Mouse (Mus musculus) limb, embryonic 14.5 days (tissue): ENCODE measurements around the gene Casc4. TPM values are rescaled to one million over a fixed set of nuclear protein-coding genes. Genes with fewer than 3 reads are reported as not detected.

Experiments used
- ATAC-seq: fragments of 200-750 bp; cut with Nextera tagmentation; 2 replicates; pipeline ENCODE4 v1.8.0; 2017; ENCODE audit warnings: low read depth, moderate number of reproducible peaks, moderate TSS enrichment; ENCODE audit not compliant: low FRiP score
- DNase-seq: peaks from one replicate; pipeline ENCODE4 v3.0.0-alpha.2; 2015; ENCODE audit warnings: low spot score
- H3K27ac ChIP-seq: fragments of 300-500 bp; sonication (generic); replicated peaks from 2 replicates; pipeline ENCODE4 v1.5.1; 2014; ENCODE audit warnings: low read depth, mild to moderate bottlenecking, low read length, moderate library complexity, mixed read lengths
- H3K27me3 ChIP-seq: fragments of 300-500 bp; sonication (generic); 2 replicates; pipeline ENCODE4 v1.6.1; 2014; ENCODE audit warnings: low read length, mixed read lengths; ENCODE audit not compliant: control insufficient read depth, insufficient read depth
- H3K36me3 ChIP-seq: fragments of 300-500 bp; sonication (generic); 2 replicates; pipeline ENCODE4 v1.6.1; 2014; ENCODE audit warnings: mild to moderate bottlenecking, low read length, moderate library complexity, mixed read lengths; ENCODE audit not compliant: control insufficient read depth, insufficient read depth
- H3K4me1 ChIP-seq: fragments of 300-500 bp; sonication (generic); 2 replicates; pipeline ENCODE4 v1.6.1; 2014; ENCODE audit warnings: antibody characterized with exemption, low read length, mixed read lengths; ENCODE audit not compliant: control insufficient read depth, insufficient read depth
- H3K4me2 ChIP-seq: fragments of 300-500 bp; sonication (generic); replicated peaks from 2 replicates; pipeline ENCODE4 v1.6.1; 2014; ENCODE audit warnings: low read depth, mild to moderate bottlenecking, low read length, moderate library complexity; ENCODE audit not compliant: severe bottlenecking
- H3K4me3 ChIP-seq: fragments of 300-500 bp; sonication (generic); replicated peaks from 2 replicates; pipeline ENCODE4 v1.5.1; 2014; ENCODE audit warnings: low read length
- H3K9ac ChIP-seq: fragments of 300-500 bp; sonication (generic); 2 replicates; pipeline ENCODE4 v1.6.1; 2014; ENCODE audit warnings: mild to moderate bottlenecking, low read depth, low read length, moderate library complexity; ENCODE audit not compliant: severe bottlenecking
- H3K9me3 ChIP-seq: fragments of 300-500 bp; sonication (generic); 2 replicates; pipeline ENCODE4 v1.6.1; 2016; ENCODE audit warnings: low read length; ENCODE audit not compliant: control insufficient read depth
- POLR2A ChIP-seq: fragments of 200-500 bp; IDR thresholded peaks from 2 replicates; pipeline ENCODE4 v1.8.0; 2012; ENCODE audit warnings: inconsistent platforms, mild to moderate bottlenecking, moderate library complexity, borderline replicate concordance; ENCODE audit not compliant: insufficient read depth, insufficient read length; ENCODE audit errors: extremely low read depth
- WGBS: fragments of 180-500 bp; shearing (Covaris S2); extraction: QIAGEN DNeasy Blood & Tissue Kit; methylation state at CpG from one replicate; pipeline ENCODE4 v1.1.7; 2014; 5-methylcytosine and 5-hydroxymethylcytosine counted together
- polyA plus RNA-seq, 2 experiments: library from polyadenylated mRNA; depleted of rRNA in 1 of 2; stranded (reverse) in 1 of 2; unstranded in 1 of 2; fragments of >200 nt; fragmentation: Nextera tagmentation in 1 of 2; extraction: Ambion mirVana in 1 of 2; gene quantifications; 2 replicates each; pipeline versions ENCODE4 v1.2.1 to v1.2.3; 2012 to 2014

Casc4 gene
- polyA plus RNA-seq, 2 experiments: 22.7 to 24.9 TPM

- no peak for TF ChIP-seq POLR2A
- no peak for ATAC-seq
- H3K9me3 ChIP-seq: no peaks in the 10 kb centered on the region
- no peak overlapping the region for H3K9ac ChIP-seq
- H3K27ac ChIP-seq: no peak overlapping the region
- no peaks in the 10 kb centered on the region for H3K27me3 ChIP-seq
- H3K4me3 ChIP-seq: no peak overlapping the region
- whole genome bisulfite sequencing: 36% methylated on average over 3 of the region's 3 CpGs
- no peak for DNase-seq
- H3K4me2 ChIP-seq: no peak overlapping the region
- no peaks in the 10 kb centered on the region for H3K36me3 ChIP-seq
- no peaks in the 10 kb centered on the region for H3K4me1 ChIP-seq
These were observed 31.8 kb upstream of the Casc4 start for GRCm38 (mm10) chr2:121834926-121835325.

- Histone ChIP-seq H3K4me1 (no peaks in the 10 kb centered on the region), H3K27me3 (no peaks in the 10 kb centered on the region), H3K4me3 (no peak overlapping the region), H3K36me3 (no peaks in the 10 kb centered on the region), H3K27ac (no peak overlapping the region), H3K9me3 (no peaks in the 10 kb centered on the region), H3K9ac (no peak overlapping the region), H3K4me2 (no peak overlapping the region)
- DNase-seq (no peak), ATAC-seq (no peak)
- TF ChIP-seq POLR2A: no peak
- 96% methylated on average over 3 of the region's 3 CpGs for WGBS
These were observed 25.3 kb upstream of the Casc4 start for GRCm38 (mm10) chr2:121841453-121841852.

- H3K36me3 ChIP-seq: no peaks in the 10 kb centered on the region
- ATAC-seq: no peak
- no peak overlapping the region for H3K4me3 ChIP-seq
- H3K9me3 ChIP-seq: no peaks in the 10 kb centered on the region
- 81% methylated on average over 3 of the region's 3 CpGs for WGBS
- no peaks in the 10 kb centered on the region for H3K4me1 ChIP-seq
- H3K27ac ChIP-seq: no peak overlapping the region
- DNase-seq: no peak
- no peaks in the 10 kb centered on the region for H3K27me3 ChIP-seq
- H3K9ac ChIP-seq: no peak overlapping the region
- TF ChIP-seq POLR2A: no peak
- no peak overlapping the region for H3K4me2 ChIP-seq
These were observed 24.5 kb upstream of the Casc4 start for GRCm38 (mm10) chr2:121842249-121842648.

GRCm38 (mm10) chr2:121846050-121846449 lies 20.7 kb upstream of the Casc4 start:
- Histone ChIP-seq H3K4me2 (no peak overlapping the region), H3K36me3 (no peaks in the 10 kb centered on the region), H3K9ac (no peak overlapping the region), H3K9me3 (no peaks in the 10 kb centered on the region), H3K27me3 (no peaks in the 10 kb centered on the region), H3K4me1 (no peaks in the 10 kb centered on the region), H3K4me3 (no peak overlapping the region), H3K27ac (no peak overlapping the region)
- ATAC-seq (no peak), DNase-seq (no peak)
- WGBS: 61% methylated on average over 8 of the region's 8 CpGs
- no peak for TF ChIP-seq POLR2A

- Histone ChIP-seq H3K36me3 (no peaks in the 10 kb centered on the region), H3K4me3 (no peak overlapping the region), H3K9ac (no peak overlapping the region), H3K27me3 (no peaks in the 10 kb centered on the region), H3K27ac (no peak overlapping the region), H3K9me3 (no peaks in the 10 kb centered on the region), H3K4me1 (no peaks in the 10 kb centered on the region), H3K4me2 (no peak overlapping the region)
- DNase-seq: no peak
- 77% methylated on average over 2 of the region's 2 CpGs for WGBS
- TF ChIP-seq POLR2A: no peak
- no peak for ATAC-seq
These were observed 14.7 kb upstream of the Casc4 start for GRCm38 (mm10) chr2:121852045-121852444.

- Histone ChIP-seq H3K4me3 (no peak overlapping the region), H3K27ac (no peak overlapping the region), H3K9ac (no peak overlapping the region), H3K4me1 (no peaks in the 10 kb centered on the region), H3K27me3 (no peaks in the 10 kb centered on the region), H3K9me3 (no peaks in the 10 kb centered on the region), H3K36me3 (no peaks in the 10 kb centered on the region), H3K4me2 (no peak overlapping the region)
- DNase-seq: no peak
- ATAC-seq: no peak
- TF ChIP-seq POLR2A: no peak
- WGBS: 76% methylated on average over 3 of the region's 3 CpGs
These were observed 12.8 kb upstream of the Casc4 start for GRCm38 (mm10) chr2:121853974-121854373.
